Mouse (Mus musculus): ENCODE measurements around the gene Sycp2l. TPM values are rescaled to one million over a fixed set of nuclear protein-coding genes. Genes with fewer than 3 reads are reported as not detected.

Sycp2l gene
- total and polyA plus RNA-seq, 2 experiments from 2014 or later, result 0.23 TPM; not detected in 1

GRCm38 (mm10) chr13:41079859-41080258 is 34.2 kb upstream of the Sycp2l start:
- 57% methylated on average over 5 of the region's 5 CpGs for WGBS
- no peaks in the 10 kb centered on the region for H3K36me3 ChIP-seq (ENCODE audit: insufficient read depth, low read length)
- H3K4me2 ChIP-seq (ENCODE audit: low read depth, low read length), result peak overlapping the region; percentile 69
- no peak overlapping the region for H3K27ac ChIP-seq
- no peaks in the 10 kb centered on the region for H3K4me1 ChIP-seq (ENCODE audit: insufficient read depth, low read length)
- DNase-seq (ENCODE audit: low spot score) (no peak), ATAC-seq (no peak)
- H3K9me3 ChIP-seq (ENCODE audit: low read length), result no peaks in the 10 kb centered on the region
- H3K9ac ChIP-seq (replicated peaks; ENCODE audit: low read length), result no peak overlapping the region
- 0 out of 2 replicates have a peak, but pooled peaks cover 7% of the 10 kb centered on the region for H3K27me3 ChIP-seq (ENCODE audit: insufficient read depth, low read length)
- peak overlapping the region; percentile 52 for H3K4me3 ChIP-seq (ENCODE audit: low read length)
- no peak for TF ChIP-seq CTCF (IDR thresholded peaks at IDR 0.05; ENCODE audit: low read depth)

DNA sequence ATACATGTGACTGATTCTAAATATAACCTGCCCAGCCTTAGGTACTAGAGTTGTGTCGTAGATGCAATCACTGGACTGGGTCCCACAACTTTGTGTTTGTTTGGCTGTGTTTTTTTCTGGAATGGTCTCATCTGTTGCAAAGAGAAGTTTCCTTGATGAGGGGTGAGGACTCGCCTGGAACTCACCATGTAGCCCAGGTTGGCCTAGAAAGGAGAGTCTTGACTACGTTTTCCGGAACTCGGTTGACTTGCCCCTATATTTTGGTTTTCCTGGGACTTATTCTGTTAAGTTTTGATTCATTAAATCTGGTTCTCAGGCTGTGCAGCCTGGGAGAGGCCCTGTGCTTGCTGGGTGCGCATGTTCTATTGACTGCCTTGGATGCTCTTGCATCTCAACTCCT is 33.4 kb upstream of the Sycp2l start:
- TF ChIP-seq CTCF (IDR thresholded peaks at IDR 0.05; ENCODE audit: low read depth), result no peak
- Histone ChIP-seq H3K9ac (replicated peaks; ENCODE audit: low read length) (no peak overlapping the region), H3K4me3 (ENCODE audit: low read length) (no peak overlapping the region), H3K4me2 (ENCODE audit: low read depth, low read length) (no peak overlapping the region), H3K27ac (no peak overlapping the region), H3K9me3 (ENCODE audit: low read length) (no peaks in the 10 kb centered on the region), H3K27me3 (ENCODE audit: insufficient read depth, low read length) (0 out of 2 replicates have a peak, but pooled peaks cover 7% of the 10 kb centered on the region), H3K36me3 (ENCODE audit: insufficient read depth, low read length) (no peaks in the 10 kb centered on the region), H3K4me1 (ENCODE audit: insufficient read depth, low read length) (no peaks in the 10 kb centered on the region)
- no peak for ATAC-seq
- DNase-seq (ENCODE audit: low spot score), result no peak
- WGBS, result 96% methylated on average over 6 of the region's 6 CpGs

GRCm38 (mm10) chr13:41084521-41084920 is 29.6 kb upstream of the Sycp2l start:
- Histone ChIP-seq H3K27ac (no peak overlapping the region), H3K4me1 (ENCODE audit: insufficient read depth, low read length) (no peaks in the 10 kb centered on the region), H3K4me3 (ENCODE audit: low read length) (no peak overlapping the region), H3K36me3 (ENCODE audit: insufficient read depth, low read length) (no peaks in the 10 kb centered on the region), H3K4me2 (ENCODE audit: low read depth, low read length) (no peak overlapping the region), H3K9me3 (ENCODE audit: low read length) (no peaks in the 10 kb centered on the region), H3K9ac (replicated peaks; ENCODE audit: low read length) (no peak overlapping the region), H3K27me3 (ENCODE audit: insufficient read depth, low read length) (0 out of 2 replicates have a peak, but pooled peaks cover 7% of the 10 kb centered on the region)
- no peak for TF ChIP-seq CTCF (IDR thresholded peaks at IDR 0.05; ENCODE audit: low read depth)
- 91% methylated on average over 3 of the region's 3 CpGs for WGBS
- ATAC-seq (no peak), DNase-seq (ENCODE audit: low spot score) (no peak)

DNA sequence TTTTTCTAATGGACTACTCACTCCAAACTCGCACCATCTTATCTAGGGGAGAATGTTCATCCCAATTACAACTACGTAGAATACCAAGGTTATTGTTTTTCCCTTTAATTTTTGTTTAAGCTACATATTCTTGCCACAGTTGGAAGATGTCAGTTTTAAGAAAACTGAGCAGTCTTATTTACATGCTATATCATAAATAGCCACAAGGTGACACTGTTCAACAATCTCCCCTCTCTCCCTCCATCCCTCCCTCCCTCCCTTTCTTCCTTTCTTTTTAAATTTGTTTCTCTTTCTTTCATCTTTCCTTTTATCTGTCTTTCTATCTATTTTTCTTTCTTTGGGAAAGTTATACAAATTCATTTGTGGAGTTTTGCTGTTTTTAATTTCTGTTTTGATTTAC is 29.0 kb upstream of the Sycp2l start:
- Histone ChIP-seq H3K27me3 (ENCODE audit: insufficient read depth, low read length) (0 out of 2 replicates have a peak, but pooled peaks cover 6% of the 10 kb centered on the region), H3K27ac (no peak overlapping the region), H3K4me1 (ENCODE audit: insufficient read depth, low read length) (no peaks in the 10 kb centered on the region), H3K9ac (replicated peaks; ENCODE audit: low read length) (no peak overlapping the region), H3K4me3 (ENCODE audit: low read length) (no peak overlapping the region), H3K9me3 (ENCODE audit: low read length) (no peaks in the 10 kb centered on the region), H3K4me2 (ENCODE audit: low read depth, low read length) (no peak overlapping the region), H3K36me3 (ENCODE audit: insufficient read depth, low read length) (no peaks in the 10 kb centered on the region)
- TF ChIP-seq CTCF (IDR thresholded peaks at IDR 0.05; ENCODE audit: low read depth), result peak; percentile 78
- ATAC-seq, result no peak
- DNase-seq (ENCODE audit: low spot score), result peak; percentile 54
- WGBS, result 23% methylated on average over 2 of the region's 2 CpGs

DNA sequence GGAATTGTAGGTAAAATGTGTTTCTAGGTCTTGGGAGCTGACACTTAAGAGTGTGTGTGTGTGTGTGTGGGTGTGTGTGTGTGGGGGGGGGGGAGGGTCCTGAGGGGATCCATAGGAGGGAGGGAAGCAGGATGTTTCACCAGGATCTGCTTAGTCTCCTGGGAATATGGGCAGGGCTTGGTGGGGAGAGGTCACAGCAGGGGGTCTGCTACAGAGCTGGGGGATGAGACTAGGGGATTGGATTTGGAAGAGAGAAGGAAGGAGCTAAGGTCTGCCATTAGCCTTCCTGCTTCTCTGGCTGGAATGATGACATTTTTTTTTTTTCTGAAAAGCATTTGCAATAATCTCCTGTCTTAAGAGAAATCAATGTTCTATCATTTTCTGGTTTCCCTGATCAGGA is 25.4 kb upstream of the Sycp2l start:
- H3K36me3 ChIP-seq (ENCODE audit: insufficient read depth, low read length), result no peaks in the 10 kb centered on the region
- ATAC-seq (no peak), DNase-seq (ENCODE audit: low spot score) (no peak)
- no peaks in the 10 kb centered on the region for H3K9me3 ChIP-seq (ENCODE audit: low read length)
- no peak overlapping the region for H3K9ac ChIP-seq (replicated peaks; ENCODE audit: low read length)
- H3K27ac ChIP-seq, result no peak overlapping the region
- no peaks in the 10 kb centered on the region for H3K27me3 ChIP-seq (ENCODE audit: insufficient read depth, low read length)
- no peak for TF ChIP-seq CTCF (IDR thresholded peaks at IDR 0.05; ENCODE audit: low read depth)
- no peak overlapping the region for H3K4me3 ChIP-seq (ENCODE audit: low read length)
- no peak overlapping the region for H3K4me2 ChIP-seq (ENCODE audit: low read depth, low read length)
- H3K4me1 ChIP-seq (ENCODE audit: insufficient read depth, low read length), result no peaks in the 10 kb centered on the region

- H3K4me1 ChIP-seq (ENCODE audit: insufficient read depth, low read length), result no peaks in the 10 kb centered on the region
- H3K36me3 ChIP-seq (ENCODE audit: insufficient read depth, low read length), result no peaks in the 10 kb centered on the region
- H3K9me3 ChIP-seq (ENCODE audit: low read length), result no peaks in the 10 kb centered on the region
- ATAC-seq (no peak), DNase-seq (ENCODE audit: low spot score) (no peak)
- H3K9ac ChIP-seq (replicated peaks; ENCODE audit: low read length), result no peak overlapping the region
- 28% methylated on average over 10 of the region's 10 CpGs for WGBS
- no peak overlapping the region for H3K4me3 ChIP-seq (ENCODE audit: low read length)
- no peak overlapping the region for H3K4me2 ChIP-seq (ENCODE audit: low read depth, low read length)
- H3K27me3 ChIP-seq (ENCODE audit: insufficient read depth, low read length), result no peaks in the 10 kb centered on the region
- H3K27ac ChIP-seq, result no peak overlapping the region
- no peak for TF ChIP-seq CTCF (IDR thresholded peaks at IDR 0.05; ENCODE audit: low read depth)
These were observed 22.8 kb upstream of the Sycp2l start for GRCm38 (mm10) chr13:41091271-41091670.

DNA sequence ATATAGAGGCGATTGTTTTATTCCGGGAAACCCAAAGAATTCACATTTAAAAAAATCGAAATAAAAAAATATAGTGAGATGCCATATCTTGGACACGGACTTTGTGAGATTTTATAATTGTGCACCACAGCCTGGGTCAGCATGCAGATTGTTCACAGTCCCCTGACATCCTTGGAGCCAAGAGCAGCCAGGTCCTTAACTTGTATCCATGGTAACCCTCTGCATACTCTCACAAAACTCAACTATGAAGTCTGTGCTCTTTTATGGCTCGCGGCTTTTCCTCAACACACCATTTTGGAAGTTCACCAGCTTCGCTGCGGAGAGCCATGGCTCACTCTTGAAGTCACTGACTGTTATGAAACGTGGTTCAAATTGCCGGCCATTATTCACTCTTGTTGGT is 19.9 kb upstream of the Sycp2l start:
- no peak overlapping the region for H3K27ac ChIP-seq
- H3K4me3 ChIP-seq (ENCODE audit: low read length), result no peak overlapping the region
- H3K36me3 ChIP-seq (ENCODE audit: insufficient read depth, low read length), result no peaks in the 10 kb centered on the region
- TF ChIP-seq CTCF (IDR thresholded peaks at IDR 0.05; ENCODE audit: low read depth), result no peak
- 66% methylated on average over 10 of the region's 10 CpGs for WGBS
- no peak overlapping the region for H3K4me2 ChIP-seq (ENCODE audit: low read depth, low read length)
- no peaks in the 10 kb centered on the region for H3K27me3 ChIP-seq (ENCODE audit: insufficient read depth, low read length)
- no peak overlapping the region for H3K9ac ChIP-seq (replicated peaks; ENCODE audit: low read length)
- no peaks in the 10 kb centered on the region for H3K9me3 ChIP-seq (ENCODE audit: low read length)
- DNase-seq (ENCODE audit: low spot score) (peak; percentile 39), ATAC-seq (no peak)
- no peaks in the 10 kb centered on the region for H3K4me1 ChIP-seq (ENCODE audit: insufficient read depth, low read length)
